Mouse (Mus musculus) gonadal fat pad, adult 2 months (tissue): ENCODE data around the gene Brix1. TPM values are rescaled to one million over a fixed set of nuclear protein-coding genes. Genes with fewer than 3 reads are reported as not detected.
A peak's percentile ranks its signal among the peaks of the same experiment; 100 is the strongest.
"Not testable (repeated sequence)": the region's sequence is repeated elsewhere in the genome, so short reads cannot be mapped to it uniquely, and the experiment has no call there.

Source experiments
- DNase-seq: peaks from one replicate; pipeline ENCODE4 v3.0.0-alpha.2; 2012; ENCODE audit warnings: low read depth
- polyA plus RNA-seq: library from polyadenylated mRNA; depleted of rRNA; stranded (reverse); fragments of >200 nt; gene quantifications from 2 replicates; pipeline ENCODE4 v1.2.3, GENCODE M21; 2012; rRNA removed

Gene Brix1
- 2.1 and 2.9 TPM in 2 replicates for polyA plus RNA-seq

- DNase-seq = peak; percentile 59
Measured at GRCm38 (mm10) chr15:10485484-10486364, at the start of gene Brix1, which contains the start of gene Rad1. Gene Brix1 (minus strand): TSS chr15:10485947. Gene Rad1 (plus strand): TSS chr15:10486018.

DNA sequence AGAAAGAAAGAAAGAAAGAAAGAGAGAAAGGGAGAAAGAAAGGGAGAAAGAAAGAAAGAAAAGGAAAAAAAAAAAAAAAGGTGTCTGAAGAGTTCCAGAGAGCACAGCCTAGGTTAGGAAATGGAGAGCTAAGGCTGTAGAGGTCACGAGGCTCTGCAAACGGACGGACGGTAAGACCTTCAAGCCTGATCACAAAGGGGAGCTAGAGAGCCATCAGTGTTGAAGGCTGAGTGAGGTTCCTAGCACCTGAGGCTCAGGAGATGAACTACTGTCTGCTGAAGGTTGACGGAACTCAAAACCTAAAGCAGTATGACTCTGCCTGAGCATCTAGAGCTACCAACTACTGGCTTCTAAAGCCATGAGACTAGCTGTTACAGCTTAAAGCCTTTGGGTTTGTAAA, 48.8 kb upstream of the Brix1 start:
- no peak for DNase-seq

DNA sequence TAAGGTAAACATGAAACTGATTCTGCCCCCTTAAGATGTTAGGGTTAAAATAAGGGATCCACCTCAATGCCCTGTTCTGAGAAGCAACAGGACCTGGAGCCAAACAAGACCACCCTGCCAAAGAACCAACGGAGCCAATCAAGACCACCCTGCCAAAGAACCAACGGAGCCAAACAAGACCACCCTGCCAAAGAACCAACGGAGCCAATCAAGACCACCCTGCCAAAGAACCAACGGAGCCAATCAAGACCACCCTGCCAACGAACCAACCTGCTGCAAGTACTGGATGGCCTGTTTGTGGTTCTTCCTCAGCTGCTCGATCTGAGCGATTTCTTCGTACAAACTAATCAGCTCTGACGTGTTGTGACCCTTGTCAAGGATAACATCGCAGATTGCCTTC, 47.6 kb upstream of the Brix1 start:
- DNase-seq = not testable (repeated sequence)

DNA sequence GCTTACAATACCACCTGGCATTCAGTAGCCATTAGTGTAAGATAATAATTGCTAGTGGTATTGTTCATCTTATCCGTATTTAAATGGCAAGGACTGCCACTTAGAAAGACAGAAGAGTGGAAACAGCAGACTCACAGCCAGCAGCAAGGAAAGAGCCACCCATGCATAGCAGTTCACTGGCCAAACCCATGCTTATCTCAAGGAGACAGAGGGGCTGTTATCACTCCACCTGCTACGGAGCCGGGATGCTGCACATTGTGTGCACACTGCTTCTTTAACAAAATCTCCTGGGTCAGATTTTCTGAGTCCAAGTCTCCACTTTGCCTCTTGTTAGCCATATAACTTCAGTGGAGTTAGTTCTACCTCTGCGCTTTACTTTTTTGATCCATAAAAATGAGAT, 45.6 kb upstream of the Brix1 start:
- DNase-seq = no peak

GRCm38 (mm10) chr15:10525896-10526295, 40.1 kb upstream of the Brix1 start:
- no peak for DNase-seq

DNA sequence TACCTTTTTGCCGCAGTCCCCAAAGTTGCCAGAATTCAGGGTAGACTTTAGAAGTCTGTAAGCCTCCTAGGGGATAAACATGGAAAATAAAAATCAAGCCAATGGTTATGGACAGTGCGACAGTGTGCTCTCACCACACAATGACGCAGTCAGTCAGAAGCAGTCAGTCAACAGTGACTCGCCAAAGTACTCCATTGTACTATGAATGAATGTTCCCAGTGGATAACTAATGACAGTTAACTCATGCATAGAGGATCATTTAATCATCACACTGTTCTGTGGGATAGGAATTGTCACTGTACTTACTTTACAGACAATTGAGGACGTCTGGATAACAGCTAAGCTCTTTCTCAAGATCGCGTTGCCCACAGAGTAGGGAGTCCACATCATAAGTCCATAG, 29.4 kb upstream of the Brix1 start:
- DNase-seq = no peak

DNA sequence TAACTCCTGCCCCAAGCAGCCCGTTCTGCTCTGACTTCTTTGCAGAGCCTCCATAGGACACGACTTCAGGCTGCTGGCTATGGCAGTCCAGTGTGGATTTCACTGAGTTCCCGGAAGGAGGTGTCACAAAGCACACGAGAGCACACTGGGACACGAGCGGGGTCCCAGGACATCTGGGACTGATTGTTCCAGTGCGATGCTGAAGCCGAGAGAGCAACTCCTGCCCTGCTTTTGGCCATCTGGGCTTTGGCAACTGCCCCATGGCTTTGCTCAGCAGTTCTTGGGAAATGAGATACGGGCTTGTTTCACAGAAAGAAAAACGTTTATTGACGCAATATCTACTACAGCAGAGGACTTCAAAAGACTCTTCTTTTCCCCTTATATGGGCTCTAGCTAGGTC, 20.4 kb upstream of the Brix1 start:
- DNase-seq = no peak

GRCm38 (mm10) chr15:10500838-10501719, 15.3 kb upstream of the Brix1 start:
- DNase-seq = no peak

GRCm38 (mm10) chr15:10500035-10500434, 14.3 kb upstream of the Brix1 start:
- no peak for DNase-seq

DNA sequence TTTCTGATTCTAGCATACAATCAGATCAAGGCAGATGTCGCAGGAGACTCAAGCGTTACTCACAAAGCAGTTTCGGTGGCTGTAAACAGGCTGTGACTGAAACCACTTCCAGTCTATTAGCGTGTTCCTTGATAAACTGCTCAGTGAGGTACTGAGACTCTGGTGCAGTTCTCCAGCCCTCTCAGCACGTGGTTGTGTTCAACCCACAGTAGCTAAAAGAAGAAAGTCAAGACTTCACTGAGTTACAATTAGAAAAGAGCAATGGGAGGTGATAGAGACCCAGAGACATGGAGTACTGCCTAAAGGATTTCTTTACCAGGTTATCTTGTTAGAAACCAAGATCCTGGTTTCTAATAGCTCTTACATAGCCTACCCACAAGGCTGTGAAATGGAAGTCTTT, 13.8 kb upstream of the Brix1 start:
- no peak for DNase-seq

DNA sequence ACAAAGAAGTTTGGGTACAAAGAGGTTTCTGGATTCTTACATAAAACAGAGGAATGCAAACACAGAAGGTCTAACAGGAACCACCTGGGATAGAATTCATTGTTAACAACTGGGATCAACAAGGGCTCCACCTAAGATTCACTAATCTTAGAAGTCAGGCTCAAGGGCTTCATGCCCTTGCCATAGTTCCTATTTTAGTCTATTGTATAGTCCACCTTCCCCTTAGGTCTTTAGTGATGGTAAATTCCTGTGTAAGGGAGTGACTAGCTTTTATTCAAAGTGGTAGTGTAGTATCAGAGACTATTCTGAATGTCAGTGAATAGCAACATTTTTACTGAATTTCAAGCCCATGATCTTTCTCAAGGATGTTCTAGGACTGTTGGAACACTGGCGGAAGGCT, 10.9 kb upstream of the Brix1 start:
- not testable (repeated sequence) for DNase-seq

GRCm38 (mm10) chr15:10495944-10496343, 10.2 kb upstream of the Brix1 start:
- no peak for DNase-seq

DNA sequence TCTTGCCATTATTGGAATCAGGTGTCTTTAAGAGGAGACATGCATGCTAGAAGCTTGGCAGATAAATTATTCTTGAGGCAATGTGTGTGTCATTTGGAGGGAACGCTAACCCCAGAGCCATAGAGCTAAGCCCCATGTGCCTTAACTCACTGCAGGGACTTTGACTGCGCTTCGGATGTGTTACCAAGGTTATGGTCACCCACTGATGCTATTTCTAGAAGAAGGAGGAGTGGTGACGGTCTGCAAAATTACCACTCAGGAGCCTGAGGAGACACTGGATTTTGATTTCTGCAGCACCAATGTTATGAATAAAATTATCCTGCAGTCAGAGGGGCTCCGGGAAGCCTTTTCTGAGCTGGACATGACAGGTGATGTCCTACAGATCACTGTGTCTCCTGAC, 4.4 kb upstream of the Brix1 start:
- DNase-seq = no peak

DNA sequence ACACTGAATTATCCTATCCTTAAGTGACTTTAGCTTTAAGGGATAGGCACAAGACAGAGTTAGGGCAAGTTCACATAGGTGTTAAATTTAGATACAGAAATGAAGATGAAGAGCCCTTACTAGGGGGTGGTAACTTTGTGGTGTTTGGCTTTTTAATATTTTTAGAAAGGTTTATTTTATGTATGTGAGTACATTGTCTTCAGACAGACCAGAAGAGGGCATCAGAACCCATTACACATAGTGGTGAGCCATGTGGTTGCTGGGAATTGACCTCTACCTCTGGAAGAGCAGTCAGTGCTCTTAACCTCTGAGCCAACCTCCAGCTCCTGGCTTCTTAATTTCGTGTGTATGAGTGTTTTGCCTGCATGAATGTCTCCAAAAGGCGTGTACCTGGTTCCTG, 1.5 kb upstream of the Brix1 start:
- DNase-seq = no peak

DNA sequence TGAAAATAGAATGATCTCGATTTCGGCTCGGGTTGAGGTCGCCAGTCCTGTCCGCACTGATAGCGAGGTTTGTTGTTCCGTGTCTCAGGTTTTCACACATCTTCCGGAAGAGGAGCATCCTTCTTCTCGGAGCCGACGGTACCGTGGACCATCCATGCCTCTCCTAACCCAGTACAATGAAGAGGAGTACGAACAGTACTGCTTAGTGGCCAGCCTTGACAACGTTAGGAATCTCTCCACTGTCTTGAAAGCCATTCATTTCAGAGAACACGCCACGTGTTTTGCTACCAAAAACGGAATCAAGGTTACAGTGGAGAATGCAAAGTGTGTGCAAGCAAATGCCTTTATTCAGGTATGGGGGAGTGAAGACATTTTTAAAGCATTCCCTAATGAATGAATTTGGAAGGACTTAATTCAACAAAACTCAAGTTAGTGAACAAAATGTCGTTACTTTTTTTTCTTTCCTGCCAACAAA, 655 bp upstream of the Brix1 start:
- DNase-seq = no peak

DNA sequence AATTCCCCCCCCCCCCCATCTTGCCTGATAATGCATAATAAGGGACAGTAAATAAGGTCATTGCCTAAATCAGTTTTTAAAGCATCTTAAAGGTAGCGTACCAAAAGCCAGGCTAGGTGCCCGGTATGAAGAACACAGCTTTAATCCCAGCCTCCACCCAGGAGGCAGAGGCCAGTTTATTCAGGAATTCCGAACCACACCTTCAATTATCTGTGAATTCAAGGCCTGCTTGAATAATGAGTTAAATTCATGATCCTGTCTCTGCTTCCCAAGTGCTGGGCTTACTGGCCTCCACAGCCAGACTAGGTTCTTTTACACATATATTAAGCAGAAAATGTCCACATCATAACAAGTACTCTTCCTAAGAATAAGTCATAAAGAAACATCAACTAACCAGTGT, 14.8 kb downstream of the Brix1 start:
- DNase-seq = no peak

DNA sequence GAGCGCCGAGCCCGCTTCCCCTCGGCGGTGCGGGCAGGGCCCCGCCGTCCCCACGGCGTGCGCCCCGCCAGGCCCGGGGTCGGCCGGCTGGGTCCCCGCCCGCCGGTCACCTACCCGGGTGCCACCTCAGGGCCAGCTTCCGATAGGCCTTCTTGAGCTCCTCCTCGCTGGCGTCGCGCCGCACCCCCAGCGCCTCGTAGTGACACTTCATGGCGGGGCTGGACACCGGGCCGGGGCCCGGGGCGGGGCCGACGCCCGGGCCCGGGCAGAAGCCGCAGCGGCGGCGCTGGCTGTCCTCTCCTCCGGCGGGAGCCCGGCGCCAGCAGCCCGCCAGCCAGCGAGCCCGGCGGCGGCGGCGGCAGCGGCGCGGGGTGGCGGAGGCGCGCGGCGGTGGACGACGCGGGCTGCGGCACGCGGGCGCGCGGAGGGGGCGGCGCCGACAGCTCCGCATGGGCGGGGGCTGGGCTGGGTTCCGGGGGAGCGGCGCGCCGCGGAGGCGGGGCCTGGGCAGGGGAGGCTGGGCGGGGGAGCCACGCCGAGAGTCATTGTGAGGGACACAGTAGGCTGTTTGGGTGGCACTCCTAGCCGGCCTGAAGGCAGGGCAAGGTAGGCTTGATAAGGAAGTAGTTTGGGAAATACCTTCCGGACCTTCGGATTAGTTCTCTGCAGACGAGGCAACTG, 15.5 kb downstream of the Brix1 start, which contains the start of gene Dnajc21:
Gene Dnajc21 (minus strand): TSS at position 366 of the 681 bp plus-strand sequence.
- DNase-seq = no peak

DNA sequence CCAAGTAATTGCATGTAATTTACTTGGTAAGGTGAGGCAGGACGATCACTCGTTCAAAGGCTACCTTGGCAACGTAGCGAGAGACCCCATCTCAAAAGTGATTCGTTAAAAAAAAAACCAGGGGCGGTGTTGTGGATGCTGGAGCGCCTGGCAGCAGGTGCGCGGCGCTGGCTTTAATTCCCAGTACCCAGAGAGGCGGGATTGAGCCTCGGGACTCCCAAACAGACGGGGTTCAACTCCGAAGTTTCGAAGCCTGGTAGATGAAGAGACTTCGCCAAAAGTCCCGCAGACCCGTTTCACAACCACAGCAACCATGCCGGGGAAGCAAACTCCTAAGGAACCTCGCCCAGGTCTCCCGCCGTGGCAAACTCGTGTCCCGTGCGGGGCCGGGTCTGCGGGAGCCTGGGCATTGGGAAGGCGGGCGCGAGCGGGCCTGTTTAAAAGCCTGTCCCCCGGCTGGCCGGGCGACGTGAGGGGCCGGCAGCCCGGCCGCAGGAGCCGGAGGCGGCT, 16.1 kb downstream of the Brix1 start:
- DNase-seq = no peak

GRCm38 (mm10) chr15:10468761-10469160, 17.0 kb downstream of the Brix1 start:
- no peak for DNase-seq

DNA sequence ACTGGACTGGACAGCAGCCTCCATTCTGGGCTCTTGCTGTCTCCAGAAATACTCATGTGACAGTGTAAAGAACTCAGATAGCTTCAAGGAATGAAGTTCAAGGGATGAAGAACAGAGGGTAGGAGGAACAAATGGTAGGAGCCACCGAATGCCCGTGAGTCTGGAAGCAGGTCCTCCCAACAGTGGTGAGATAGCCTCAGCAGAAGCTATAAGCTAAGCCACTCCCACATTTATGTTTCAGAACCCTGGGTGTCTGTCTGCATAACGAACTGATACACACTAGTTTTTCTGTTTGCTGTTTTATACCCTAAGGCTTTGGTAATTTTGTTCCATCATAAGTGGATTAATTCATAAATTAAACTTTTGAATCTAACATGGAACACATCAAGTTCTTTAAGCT, 21.1 kb downstream of the Brix1 start:
- no peak for DNase-seq

DNA sequence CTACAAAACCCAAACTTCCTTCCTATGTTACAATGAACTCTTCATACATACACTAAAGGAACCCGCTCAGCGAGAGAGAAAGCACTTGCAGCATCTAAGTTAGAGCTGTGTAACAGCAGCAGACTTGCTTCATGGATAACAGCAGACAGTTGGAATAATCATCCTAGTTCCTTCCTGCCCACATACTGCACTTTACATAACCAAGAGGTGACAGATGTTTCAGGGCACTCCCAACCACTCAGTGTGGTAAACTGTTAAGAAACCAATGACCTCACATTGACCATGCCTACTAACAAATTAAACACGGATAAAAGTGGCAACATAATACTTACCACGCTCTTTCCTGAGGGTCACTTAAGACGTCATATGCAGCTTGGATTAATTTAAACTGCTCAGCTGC, 22.2 kb downstream of the Brix1 start:
- DNase-seq = no peak

- no peak for DNase-seq
Measured at GRCm38 (mm10) chr15:10460986-10461385, 24.8 kb downstream of the Brix1 start.
